Mouse (Mus musculus): ENCODE measurements around the gene H2afx.
"Not testable (repeated sequence)": the region's sequence is repeated elsewhere in the genome, so short reads cannot be mapped to it uniquely, and the experiment has no call there.

DNA sequence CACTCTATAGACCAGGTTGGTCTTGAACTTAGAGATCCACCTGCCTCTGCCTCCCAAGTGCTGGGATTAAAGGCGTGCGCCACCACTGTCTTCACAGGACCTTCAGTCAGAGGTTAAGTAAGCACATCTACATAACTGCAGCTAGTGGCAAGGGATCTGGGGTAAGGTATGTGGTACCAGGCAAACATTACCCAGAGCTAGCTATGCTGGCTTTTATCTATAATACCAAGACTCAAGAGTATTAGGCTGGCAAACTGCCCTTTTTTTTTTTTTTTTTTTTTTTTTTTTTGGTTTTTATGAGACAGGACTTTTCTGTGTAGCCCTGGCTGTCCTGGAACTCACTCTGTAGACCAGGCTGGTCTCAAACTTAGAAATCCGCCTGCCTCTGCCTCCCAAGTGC lies 34.5 kb upstream of the H2afx start:
- TF ChIP-seq POLR2A, CTCF (IDR thresholded peaks at IDR 0.05; ENCODE audit: insufficient read depth, low read depth, low read length): not testable (repeated sequence)

All from olfactory bulb, adult 2 months (tissue).